Mouse (Mus musculus): Measurements from ENCODE around the gene Nectin3.

The Nectin3 gene

DNA sequence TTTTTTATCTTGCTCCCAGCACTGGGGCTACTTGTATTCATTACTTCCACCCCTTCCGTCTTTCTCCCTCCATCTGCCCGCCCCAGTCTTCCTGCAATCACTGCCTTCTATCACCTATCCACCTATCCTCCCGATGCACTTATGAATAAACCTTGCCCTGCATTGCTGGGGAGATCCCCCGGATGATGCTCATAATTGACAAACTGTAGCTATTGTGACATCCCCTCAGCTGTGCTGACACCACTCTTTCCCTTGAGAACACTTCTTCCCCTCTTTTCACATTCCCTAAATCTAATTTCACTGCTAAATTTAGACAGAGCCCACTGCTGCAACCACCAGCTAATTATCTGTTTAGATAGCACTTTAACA lies at the start of gene Nectin3:
Gene Nectin3, minus strand, starts transcription at position 105 of the 369 bp plus-strand sequence.
- no peak for DNase-seq (ENCODE audit: low spot score)

DNA sequence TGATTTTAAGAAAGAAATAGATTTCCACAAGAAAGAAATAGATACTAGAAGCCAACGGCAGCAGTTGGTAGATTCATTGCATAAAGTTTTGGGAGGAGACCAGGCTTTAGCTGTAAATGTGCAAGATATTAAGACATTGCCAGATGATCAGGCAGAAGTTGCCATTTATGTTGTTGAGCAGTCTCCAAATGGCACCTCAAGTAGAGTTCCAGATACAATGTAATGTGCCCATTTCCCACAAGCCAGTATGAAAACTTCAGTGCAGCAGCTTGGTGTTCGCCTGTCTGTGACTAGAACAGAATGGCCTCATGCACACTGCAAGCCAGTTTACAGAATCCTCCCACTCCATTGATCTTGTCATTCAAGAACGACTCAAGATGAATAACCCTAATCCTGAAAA lies 39.8 kb upstream of the Nectin3 start:
- peak; percentile 22 for DNase-seq (ENCODE audit: low spot score)

DNA sequence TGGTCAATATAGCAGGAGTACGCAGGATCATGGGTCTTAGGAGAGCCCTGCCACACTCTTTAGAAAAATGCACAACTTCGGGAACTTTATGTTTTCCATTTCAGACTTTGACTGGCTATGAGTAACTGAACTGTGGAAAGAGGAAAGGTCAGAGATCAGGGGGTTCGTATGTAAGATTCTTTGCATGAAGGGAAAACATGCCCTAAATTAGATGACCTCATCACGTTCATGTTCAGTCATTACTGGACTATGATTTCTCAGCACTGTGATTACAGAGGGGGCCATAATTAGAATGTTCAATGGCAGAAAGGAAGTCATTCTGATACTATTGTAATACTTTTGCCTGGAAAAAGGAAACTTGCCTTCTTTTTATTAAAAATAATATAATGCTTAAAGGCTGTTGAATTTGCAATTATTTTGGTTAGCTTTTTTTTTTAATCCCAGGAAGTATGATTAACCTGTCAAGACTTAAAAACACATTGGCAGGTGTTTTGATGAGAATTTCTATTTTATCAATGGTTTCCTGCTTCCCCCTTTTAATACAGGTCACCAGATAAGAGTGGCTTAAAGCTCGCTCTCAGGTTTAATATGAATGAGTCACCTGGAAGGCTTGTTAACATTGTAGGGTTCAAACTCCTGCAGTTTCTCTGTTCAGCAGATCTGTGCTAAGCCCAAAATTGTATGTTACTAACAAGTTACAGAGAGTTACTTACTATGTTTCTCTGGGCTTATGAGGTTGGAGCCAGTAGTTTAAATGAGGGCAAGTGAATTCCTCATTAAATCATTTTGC lies 34.3 kb upstream of the Nectin3 start:
- DNase-seq (ENCODE audit: low spot score) = no peak

DNA sequence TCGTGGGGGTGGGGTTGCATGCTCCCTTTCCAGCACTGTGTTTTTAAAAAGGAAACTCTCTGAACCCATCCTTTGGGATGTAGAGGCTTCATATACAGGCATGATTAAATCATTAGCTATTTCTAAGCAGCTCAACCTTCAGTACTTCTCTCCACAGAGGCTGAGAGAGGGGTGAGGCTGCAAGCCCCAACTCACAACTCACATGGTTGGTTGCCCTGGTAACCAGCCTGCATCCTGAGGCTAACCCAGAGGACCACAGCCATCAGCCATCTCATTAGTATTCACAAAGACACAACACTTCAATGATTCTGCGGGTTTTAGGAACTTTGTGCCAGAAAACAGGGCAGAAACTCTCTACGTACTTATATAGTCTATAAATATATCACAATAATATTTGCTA lies 32.7 kb upstream of the Nectin3 start:
- DNase-seq (ENCODE audit: low spot score) = no peak

DNA sequence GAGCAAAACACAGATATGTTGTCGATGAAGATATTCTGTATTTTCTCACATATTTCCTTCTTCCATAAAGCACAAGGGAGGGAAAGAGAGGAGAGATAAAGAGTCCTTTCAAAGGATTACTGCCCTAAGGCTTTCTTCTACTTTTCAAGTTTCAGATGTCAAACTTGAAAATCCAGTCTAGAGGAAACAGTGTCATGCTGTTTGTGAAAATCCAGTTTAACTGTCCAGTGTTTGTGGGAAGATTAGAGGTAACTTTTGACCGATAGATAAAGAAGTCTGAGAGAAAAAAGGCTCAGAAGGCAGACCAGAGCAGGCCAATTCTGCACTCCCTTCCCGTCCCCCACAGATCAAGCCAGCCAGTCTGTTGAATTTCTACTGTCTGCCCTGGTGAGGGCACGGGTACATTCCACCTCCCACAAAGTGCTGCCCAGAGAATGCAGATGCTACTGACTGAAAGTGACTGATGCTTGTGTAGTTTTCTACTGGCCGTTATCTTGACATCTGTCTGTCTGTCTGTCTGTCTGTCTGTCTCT lies 22.6 kb upstream of the Nectin3 start:
- no peak for DNase-seq (ENCODE audit: low spot score)

DNA sequence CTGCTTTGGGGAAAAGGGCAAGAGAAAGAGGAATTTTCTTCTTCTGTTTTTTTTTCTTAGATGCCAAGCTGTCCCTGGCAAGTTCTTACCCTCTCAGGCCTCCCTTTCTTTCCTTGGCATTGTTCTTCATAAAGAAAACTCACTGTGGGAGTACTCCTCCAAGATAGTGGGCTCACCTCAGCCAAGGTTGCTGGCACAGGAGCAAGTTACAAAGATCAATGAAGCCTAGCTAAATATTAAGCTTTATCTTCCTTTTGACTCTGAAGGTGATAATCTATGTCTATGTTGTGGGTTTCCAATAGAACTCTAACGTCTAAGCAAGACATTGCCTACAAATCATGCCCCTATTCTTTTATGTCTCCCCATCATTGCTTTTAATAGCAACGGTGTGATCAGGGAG lies 21.3 kb upstream of the Nectin3 start:
- DNase-seq (ENCODE audit: low spot score) = no peak

DNA sequence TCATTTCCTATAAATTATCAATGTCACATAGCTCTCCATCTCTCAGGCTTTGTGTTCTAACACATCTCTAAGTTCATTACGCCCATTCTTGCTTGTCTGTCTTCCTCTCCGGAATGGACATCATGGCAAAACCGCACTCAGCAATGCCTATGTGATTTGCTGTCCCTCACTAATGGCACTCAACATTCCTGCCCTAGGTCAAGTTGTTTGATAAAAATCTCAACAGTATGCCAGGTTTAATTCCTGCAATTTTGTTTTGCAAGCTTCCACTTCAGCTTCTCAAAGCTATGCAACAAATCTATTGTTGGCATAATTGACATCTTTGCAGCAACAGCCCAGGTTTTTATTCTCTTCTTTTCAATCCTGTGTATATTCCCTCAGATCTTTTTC lies 9.6 kb upstream of the Nectin3 start:
- DNase-seq (ENCODE audit: low spot score) = no peak

DNA sequence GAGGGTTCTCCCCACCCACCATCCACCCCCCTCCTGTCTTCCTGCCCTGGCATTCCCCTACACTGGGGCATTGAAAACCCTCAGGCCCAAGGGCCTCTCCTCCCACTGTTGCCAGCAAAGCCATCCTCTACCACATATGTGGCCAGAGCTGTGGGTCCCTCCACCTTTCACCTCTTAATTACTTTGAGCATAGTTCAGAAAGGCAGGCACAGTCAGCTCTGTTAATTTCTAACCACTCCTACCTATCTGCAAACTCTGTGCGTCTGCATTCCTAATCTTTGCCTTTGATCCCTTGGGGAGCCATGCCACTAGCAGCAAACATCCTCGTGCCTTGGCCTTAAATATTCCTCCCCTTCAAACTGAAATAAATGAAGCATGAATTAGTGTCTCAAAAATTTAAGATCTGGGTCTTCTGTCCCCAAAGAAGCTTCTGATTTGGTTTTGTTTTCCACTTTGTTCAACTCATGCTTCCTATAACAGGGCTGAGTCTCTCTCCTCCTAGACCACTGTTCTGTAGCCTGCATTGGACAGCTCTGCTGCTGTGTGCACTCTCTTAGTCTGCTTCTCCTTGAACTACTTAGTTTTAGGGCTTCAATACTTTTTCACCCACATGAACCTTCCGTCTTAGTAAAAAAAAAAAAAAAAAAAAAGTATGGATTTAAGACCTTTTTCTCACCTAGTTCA lies 9.1 kb upstream of the Nectin3 start:
- no peak for DNase-seq (ENCODE audit: low spot score)

DNA sequence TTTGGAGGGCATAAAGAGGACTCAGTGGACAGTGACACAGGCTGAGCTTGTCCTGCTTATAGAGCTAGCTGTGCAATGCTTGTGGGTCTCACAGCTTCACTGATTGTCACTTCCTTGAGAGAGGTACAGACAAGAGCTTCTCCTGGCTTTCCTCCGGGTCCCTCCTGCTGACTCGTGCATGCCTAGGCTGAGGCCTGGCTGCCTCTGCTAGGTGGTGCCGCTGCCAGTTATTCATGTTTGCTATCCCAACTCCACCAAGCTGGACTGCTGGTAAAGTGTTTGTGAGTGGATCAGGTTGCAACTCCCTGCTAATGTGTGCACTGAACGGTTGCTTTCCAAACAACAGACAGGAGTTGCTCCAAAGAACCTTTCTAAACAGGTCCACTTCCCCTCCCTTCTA lies 5.7 kb upstream of the Nectin3 start:
- no peak for DNase-seq (ENCODE audit: low spot score)

DNA sequence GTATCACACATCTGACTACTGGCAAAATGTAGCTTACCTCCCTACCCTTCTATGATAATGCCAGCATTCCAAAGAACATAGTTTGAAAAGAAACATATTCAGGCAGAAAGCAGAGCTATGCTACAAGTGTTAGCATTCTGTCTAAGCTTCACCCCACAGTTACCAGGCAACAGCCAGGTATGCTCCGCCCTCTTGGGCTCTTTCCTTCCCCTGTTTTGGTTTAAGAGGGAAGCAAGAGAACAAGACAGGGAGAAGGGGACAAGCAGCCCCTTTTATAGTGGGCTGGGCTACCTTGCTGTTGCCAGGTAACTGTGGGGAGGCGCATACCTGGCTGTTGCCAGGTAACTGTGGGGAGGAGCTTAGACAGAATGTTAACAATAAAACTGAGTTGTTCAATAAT lies 4.0 kb upstream of the Nectin3 start:
- DNase-seq (ENCODE audit: low spot score) = no peak

DNA sequence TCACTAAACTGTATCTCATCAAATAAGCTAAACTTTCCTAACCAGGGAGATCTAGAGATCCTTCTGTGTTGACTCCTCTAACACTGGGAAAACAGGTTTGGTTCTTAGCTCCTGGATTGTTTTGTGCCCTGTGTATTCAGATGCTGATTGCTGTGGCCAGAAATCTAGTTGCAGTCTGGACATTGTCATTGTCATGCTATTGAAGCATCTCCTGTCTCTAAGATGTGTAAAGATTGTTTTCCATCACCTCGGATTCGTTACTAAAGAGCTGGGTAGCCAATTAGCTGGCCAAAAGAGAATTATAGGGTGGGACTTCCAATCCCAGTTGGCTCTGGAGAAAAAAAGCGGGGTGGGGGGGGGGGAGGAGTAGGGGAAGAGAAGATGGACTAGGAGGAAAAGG lies 2.4 kb upstream of the Nectin3 start:
- DNase-seq (ENCODE audit: low spot score) = no peak

DNA sequence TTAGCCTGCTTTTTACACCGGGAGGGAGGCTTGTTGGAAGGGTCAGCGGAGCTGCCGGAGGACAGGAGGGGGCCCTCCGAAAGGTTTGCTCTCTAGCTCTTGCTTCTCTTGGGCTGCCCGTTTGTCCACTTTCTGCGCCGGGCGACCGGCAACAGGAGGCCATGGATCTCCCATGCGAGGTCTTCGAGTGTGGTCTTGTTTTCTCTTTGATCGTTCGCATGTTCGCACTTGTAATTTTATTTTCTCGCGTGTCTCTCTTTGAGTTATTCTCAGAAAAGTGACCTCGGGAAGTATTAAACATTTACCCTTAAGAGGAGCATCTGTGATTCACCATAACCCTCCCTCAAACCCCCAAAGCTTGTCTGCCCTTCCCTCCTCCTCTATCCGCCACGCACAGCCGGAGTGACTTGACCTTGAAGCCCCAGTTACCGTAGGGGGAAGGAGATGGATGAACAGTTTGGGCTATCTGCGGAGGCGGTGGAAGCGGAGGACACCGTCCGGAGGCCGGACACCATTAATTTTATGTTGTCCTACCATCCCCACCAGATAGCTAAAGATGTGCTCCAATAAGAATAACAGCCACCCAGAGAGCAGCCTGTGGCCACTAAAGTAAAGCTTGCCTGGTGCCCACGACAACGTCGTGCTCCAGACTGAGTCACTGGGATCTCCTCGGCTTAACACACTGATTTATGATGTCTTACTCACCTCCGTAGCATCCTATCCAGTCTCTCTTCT lies 472 bp downstream of the Nectin3 start:
- peak; percentile 16 for DNase-seq (ENCODE audit: low spot score)

DNA sequence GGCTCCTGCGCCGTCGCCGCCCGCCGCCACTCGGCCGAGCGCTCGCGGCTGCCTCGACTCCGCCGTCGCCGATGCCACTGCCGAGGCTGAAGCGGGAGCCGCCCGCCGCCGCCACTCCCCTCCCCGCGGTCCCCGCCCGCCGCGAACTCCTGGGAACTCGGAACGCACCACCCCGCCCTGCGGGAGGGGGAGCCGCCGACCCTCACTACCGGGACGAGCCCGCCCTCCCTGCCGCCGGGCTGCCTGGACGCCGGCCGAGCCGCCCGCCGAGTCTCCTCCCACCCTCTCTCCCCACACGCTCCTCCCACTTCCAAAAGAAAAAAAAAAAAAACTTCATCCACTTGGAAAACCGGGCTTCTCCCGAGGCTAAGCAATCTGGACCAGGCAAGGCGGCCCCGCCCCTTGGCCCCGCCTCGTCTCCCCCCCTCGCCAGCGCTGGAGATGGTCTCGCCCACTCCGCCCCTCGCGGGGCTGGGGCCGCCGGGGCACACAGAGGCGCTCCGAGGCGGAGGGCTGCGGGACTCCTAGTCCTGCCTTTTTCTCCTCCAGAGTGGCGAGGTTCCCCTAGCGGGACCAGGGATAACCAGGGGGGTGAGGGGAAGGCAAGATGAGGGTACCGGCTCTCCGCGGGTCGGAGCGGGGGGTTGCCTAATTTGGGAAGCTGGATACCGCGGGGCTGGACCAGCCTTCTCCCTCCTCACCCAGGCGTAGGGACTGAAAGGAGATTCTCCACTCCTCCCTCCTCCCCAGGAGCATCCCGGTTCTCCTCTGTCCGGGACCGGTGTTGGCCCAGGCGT lies 1.2 kb downstream of the Nectin3 start:
- DNase-seq (ENCODE audit: low spot score) = peak; percentile 89

DNA sequence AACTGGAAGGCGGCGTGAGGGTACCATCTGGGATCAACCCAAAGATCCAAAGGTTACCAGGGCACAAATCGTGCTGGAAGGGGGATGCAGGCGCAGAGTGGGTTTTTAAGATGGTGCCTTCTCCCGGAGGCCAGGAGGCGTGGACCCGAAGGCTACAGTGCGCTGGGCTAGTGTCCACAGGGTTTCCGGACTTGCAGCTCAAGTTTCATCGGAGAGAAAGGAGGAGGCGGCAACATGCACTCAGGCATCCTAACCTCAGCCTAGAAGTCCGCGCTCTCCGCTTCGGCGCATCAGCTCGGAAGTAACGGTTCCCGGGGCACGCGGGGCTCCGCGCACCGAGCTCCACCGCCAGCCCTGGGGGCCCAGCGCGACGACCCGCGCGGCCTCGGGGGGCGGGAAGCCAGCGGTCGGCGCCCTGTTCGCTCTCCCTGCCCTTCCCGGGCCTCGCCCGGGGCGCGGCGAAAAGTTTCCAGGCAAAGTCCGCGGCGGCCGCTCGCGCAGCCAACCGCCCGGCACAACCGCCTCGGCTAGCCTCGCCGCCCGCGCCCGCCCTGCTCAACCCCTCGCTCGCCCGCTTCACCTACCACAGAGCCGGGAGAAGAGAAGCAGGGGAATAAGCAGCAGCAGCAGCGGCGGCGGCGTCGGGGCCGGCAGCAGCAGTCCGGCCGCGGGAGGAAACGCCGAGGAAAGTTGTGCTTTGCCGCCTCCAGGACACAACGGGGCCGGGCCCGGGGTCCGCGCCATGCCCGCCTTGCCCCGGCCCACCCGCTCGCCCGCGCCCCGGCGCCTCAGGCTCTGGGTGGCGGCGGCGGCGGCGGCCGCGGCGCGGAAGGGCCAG lies 2.1 kb downstream of the Nectin3 start:
- DNase-seq (ENCODE audit: low spot score) = peak; percentile 12

DNA sequence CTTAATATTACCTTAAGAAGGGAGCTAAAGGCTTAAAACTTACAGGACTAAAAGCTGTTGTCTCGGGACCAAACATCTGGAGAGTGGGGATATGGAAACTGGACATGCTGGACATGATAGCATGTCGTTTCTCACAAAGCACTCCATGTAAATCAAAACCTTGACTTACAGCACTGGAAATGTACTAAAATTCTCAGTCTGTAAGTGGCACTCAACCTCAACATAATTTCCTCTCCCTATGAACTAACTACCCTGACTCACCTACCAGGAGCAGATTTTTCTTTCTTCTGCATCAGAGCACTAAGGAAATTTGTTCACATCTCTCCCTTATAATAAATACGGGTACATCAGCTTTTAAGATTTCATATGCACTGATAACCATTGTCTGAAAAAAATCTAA lies 3.1 kb downstream of the Nectin3 start:
- no peak for DNase-seq (ENCODE audit: low spot score)

DNA sequence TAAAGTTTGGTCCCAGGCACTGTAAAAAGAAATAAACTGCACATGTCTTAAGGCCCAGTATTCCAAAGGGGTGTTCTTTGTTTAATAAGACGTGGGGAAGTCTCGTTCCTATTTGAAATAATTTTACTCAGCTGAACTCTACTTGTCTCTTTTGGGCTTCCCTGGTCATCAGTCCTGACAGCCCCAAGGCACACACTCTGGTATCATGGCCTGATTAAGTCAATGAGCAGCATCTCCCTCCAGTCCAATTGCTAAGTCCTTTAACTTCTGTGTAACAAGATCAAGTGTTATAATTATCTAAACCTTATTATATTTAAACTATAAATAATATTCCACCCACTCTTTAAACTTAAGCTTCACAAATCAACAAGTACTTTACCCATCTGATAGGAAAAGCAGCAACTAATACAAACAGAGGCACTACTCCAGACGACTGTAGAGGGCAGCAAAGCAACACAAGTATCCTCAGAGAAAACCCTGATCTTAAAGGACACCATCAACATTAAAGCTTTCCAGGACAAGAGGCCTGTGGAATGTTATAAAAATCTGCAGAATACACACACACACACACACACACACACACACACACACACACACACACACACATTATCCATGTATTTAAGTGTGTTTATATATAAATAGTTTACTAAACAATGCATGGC lies 10.8 kb downstream of the Nectin3 start:
- DNase-seq (ENCODE audit: low spot score) = peak; percentile 71

DNA sequence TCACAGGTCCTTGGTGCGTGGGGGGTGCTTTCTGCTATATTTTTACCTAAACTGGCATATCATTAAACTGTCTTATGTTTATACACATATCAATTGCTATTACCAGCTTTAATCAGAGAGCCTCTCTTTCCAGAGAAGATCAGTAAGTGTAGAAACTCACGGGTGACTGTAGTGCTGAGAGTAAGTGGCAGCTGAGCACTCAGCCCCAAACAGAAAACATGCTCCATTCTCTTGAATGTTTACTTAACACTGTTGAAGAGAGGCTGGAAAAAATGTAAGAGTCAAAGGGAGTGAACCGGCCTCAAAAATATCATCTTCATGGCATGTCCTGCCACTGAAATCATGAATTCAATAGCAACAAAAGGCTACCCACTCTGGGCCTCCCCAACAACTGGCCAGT lies 21.0 kb downstream of the Nectin3 start:
- no peak for DNase-seq (ENCODE audit: low spot score)

DNA sequence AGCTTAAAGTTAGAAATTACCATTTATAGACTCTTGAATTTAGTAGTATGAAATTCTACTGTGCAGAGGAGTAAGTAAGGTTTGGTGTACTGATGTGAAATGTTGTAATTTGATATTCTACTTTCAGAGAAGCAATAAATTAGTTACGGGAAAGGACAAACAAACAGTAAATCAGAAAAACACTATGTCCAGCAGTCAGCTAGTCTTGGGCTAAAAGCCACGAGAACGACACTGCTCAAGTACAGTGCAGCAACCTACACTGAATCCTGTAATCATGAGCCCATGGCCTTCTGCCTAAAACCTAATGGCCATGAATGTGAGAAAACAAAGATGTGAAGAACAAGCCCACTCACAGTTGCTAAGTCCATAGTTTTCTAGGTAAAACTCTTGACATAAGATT lies 46.9 kb downstream of the Nectin3 start:
- no peak for DNase-seq (ENCODE audit: low spot score)

DNA sequence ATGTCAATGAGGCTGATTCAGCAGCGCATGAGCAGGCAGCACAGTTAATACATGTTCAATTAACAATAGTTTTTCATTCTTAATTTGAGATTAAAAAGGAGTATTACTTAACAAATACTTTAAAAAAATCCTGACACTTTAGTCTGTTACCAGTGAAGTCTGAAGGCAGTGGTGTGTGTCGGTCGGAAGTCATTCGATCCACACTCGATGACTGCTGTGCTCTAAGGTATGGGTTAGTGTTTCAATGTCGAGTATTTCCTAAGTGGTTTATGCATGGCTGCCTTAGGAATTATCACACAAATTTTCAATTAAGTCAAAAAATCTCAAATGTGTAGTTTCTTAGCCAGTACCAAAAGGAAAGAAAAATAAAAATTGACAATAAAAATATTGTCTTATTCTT lies 49.3 kb downstream of the Nectin3 start:
- no peak for DNase-seq (ENCODE audit: low spot score)

DNA sequence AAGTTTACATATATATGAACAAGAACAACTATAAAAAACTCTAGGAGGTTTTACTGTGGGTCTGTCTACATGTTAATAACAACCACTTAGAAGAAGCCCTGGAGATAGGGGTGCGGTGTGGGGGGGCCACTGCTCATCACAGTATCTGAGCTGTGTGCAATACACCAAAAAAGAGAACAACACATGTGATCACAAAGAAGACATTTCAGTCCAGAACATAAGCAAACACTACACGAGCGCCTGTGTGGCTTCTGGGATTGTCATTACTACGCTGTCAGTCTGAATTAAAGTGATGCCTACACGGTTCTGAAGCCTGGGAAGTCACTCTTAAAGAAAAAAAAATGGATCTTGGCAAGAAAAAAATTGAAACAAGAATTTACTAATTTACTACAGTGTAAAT lies 67.0 kb downstream of the Nectin3 start:
- no peak for DNase-seq (ENCODE audit: low spot score)

DNA sequence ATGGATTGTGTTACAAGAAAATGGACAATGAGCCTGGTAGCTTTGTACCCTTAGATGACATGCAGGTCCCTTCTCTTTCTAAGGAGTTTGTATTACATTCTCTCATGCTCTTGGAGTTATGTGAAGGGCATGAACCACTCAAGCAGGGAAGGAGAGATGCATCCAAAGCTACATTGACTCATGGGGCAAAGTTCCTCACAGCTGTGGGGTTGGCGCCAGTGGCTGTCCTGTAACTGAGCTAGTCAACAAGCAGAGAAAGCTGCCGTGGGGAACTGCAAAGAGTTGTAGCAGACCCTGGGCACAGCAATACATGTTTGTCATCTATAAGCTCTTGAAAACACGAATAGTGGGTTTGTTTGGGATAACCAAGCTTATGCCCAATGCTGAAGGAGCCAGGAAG lies 82.1 kb downstream of the Nectin3 start:
- no peak for DNase-seq (ENCODE audit: low spot score)

Measured in layer of hippocampus, adult 11-12 months (tissue).